Comparison of ENCODE assay signal across 8 mouse cellular contexts in the genomic region with DNA sequence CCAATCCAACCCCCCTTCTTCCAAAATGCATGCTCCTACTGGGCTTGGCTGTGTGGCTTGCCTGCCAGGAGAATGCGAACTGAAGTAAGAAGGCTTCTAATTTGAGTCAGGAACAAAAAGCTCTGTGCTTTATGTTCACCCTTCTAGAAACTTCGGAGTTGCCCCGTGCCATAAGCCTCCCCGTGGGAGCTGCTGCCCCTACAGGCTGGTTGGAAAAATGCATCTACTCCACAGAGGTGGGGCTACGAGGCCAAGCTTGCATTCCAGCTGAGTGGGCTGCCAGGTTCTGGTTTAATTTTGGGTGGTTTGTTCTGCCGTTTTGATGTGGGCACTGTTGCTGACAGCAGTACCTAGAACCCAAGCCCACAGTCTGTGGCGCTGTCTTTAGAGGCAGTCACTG. TPM values are rescaled to one million over a fixed set of nuclear protein-coding genes. Genes with fewer than 3 reads are reported as not detected.
DNase-seq lines count a peak whose midpoint lies in the region; ATAC-seq lines count a peak whose summit lies in the region.

No protein-coding gene starts in this region.

- H3K36me3 ChIP-seq in forebrain, embryonic 14.5 days (ENCODE audit: control insufficient read depth, insufficient read depth, low read length), result no peaks in the 10 kb centered on the region
- H3K36me3 ChIP-seq in forebrain, embryonic 13.5 days (ENCODE audit: poor library complexity, severe bottlenecking), result no peaks in the 10 kb centered on the region
- no peaks in the 10 kb centered on the region for H3K36me3 ChIP-seq in midbrain, embryonic 11.5 days (ENCODE audit: control insufficient read depth, insufficient read depth, low read length)
- H3K36me3 ChIP-seq in midbrain, embryonic 15.5 days (replicated peaks), result no peaks in the 10 kb centered on the region

- H3K4me2 ChIP-seq in forebrain, embryonic 14.5 days (ENCODE audit: low read length), result no peak overlapping the region
- no peak overlapping the region for H3K4me2 ChIP-seq in forebrain, embryonic 13.5 days
- no peak overlapping the region for H3K4me2 ChIP-seq in midbrain, embryonic 11.5 days
- H3K4me2 ChIP-seq in midbrain, embryonic 15.5 days, result no peak overlapping the region

- intact Hi-C loops in heart, postnatal 14 days (cut with DNase I), result loop anchor here (5.0 kb wide), 1 partner anchor 145 kb away; no protein-coding TSS in a partner anchor

- peak; percentile 23 for DNase-seq in forebrain, embryonic 14.5 days (ENCODE audit: low spot score)
- DNase-seq in midbrain, embryonic 11.5 days (ENCODE audit: low spot score, missing footprints), result peak; percentile 88
- DNase-seq in brain, adult 2 months (ENCODE audit: low read depth, low spot score), result peak; percentile 59
- DNase-seq in heart, postnatal 14 days, result peak; percentile 58 to 69
- DNase-seq in retina, adult 2 months (ENCODE audit: low read depth, low spot score), result peak; percentile 13

- H3K27ac ChIP-seq in forebrain, embryonic 14.5 days (ENCODE audit: low read depth, low read length), result no peak overlapping the region
- H3K27ac ChIP-seq in forebrain, embryonic 13.5 days, result no peak overlapping the region
- H3K27ac ChIP-seq in midbrain, embryonic 11.5 days (ENCODE audit: low read depth, low read length), result no peak overlapping the region
- no peak overlapping the region for H3K27ac ChIP-seq in midbrain, embryonic 15.5 days

- no peak overlapping the region for H3K9ac ChIP-seq in forebrain, embryonic 14.5 days (ENCODE audit: low read length)
- H3K9ac ChIP-seq in forebrain, embryonic 13.5 days, result no peak overlapping the region
- H3K9ac ChIP-seq in midbrain, embryonic 11.5 days (ENCODE audit: low read length), result no peak overlapping the region
- H3K9ac ChIP-seq in midbrain, embryonic 15.5 days, result no peak overlapping the region

- H3K27me3 ChIP-seq in forebrain, embryonic 14.5 days (replicated peaks; ENCODE audit: control insufficient read depth, insufficient read depth, low read length), result no peaks in the 10 kb centered on the region
- no peaks in the 10 kb centered on the region for H3K27me3 ChIP-seq in forebrain, embryonic 13.5 days
- no peaks in the 10 kb centered on the region for H3K27me3 ChIP-seq in midbrain, embryonic 11.5 days (ENCODE audit: control insufficient read depth, insufficient read depth, low read length)
- no peaks in the 10 kb centered on the region for H3K27me3 ChIP-seq in midbrain, embryonic 15.5 days (replicated peaks)

- no peak overlapping the region for H3K4me3 ChIP-seq in forebrain, embryonic 14.5 days (ENCODE audit: low read depth, low read length)
- no peak overlapping the region for H3K4me3 ChIP-seq in forebrain, embryonic 13.5 days
- no peak overlapping the region for H3K4me3 ChIP-seq in midbrain, embryonic 11.5 days (ENCODE audit: low read depth, low read length)
- H3K4me3 ChIP-seq in midbrain, embryonic 15.5 days, result no peak overlapping the region

- H3K4me1 ChIP-seq in forebrain, embryonic 14.5 days (ENCODE audit: control insufficient read depth, insufficient read depth, low read length), result no peaks in the 10 kb centered on the region
- no peaks in the 10 kb centered on the region for H3K4me1 ChIP-seq in forebrain, embryonic 13.5 days
- no peaks in the 10 kb centered on the region for H3K4me1 ChIP-seq in midbrain, embryonic 11.5 days (ENCODE audit: control insufficient read depth, insufficient read depth, low read length)
- no peaks in the 10 kb centered on the region for H3K4me1 ChIP-seq in midbrain, embryonic 15.5 days

- ATAC-seq in forebrain, embryonic 14.5 days, result no peak
- ATAC-seq in forebrain, embryonic 13.5 days, result no peak
- no peak for ATAC-seq in midbrain, embryonic 11.5 days (ENCODE audit: low FRiP score)
- ATAC-seq in midbrain, embryonic 15.5 days (replicated peaks), result no peak
- ATAC-seq in activated CD4-positive, CD25-positive, alpha-beta regulatory T cell, adult 4 months, result no peak

- 49% methylated on average over 7 of the region's 7 CpGs for WGBS in forebrain, embryonic 14.5 days
- WGBS in forebrain, embryonic 13.5 days, result 42% methylated on average over 7 of the region's 7 CpGs
- 62% methylated on average over 7 of the region's 7 CpGs for WGBS in midbrain, embryonic 11.5 days
- WGBS in midbrain, embryonic 15.5 days, result 54% methylated on average over 7 of the region's 7 CpGs

- H3K9me3 ChIP-seq in forebrain, embryonic 14.5 days (replicated peaks; ENCODE audit: control insufficient read depth, low read length), result no peaks in the 10 kb centered on the region
- 0 out of 2 replicates have a peak, but pooled peaks cover 6% of the 10 kb centered on the region for H3K9me3 ChIP-seq in forebrain, embryonic 13.5 days (replicated peaks)
- no peaks in the 10 kb centered on the region for H3K9me3 ChIP-seq in midbrain, embryonic 11.5 days (ENCODE audit: control insufficient read depth, low read length)
- no peaks in the 10 kb centered on the region for H3K9me3 ChIP-seq in midbrain, embryonic 15.5 days

RNA-seq across cellular contexts. Expression of a gene that starts 14.9 kb away (rescaled TPM):
- polyA plus RNA-seq in forebrain, embryonic 14.5 days (2014; fragmentation: Nextera tagmentation; extraction: Ambion mirVana), result 0.69 and 2.1 TPM in 2 replicates
- 0.65 and 0.96 TPM in 2 replicates for polyA plus RNA-seq in forebrain, embryonic 13.5 days (2015; fragmentation: Nextera tagmentation; extraction: Ambion mirVana)
- polyA plus RNA-seq in midbrain, embryonic 11.5 days (2014; fragmentation: Nextera tagmentation; extraction: Ambion mirVana), result 0.73 and 0.87 TPM in 2 replicates
- polyA plus RNA-seq in midbrain, embryonic 15.5 days (2015; fragmentation: Nextera tagmentation; extraction: Ambion mirVana), result 3.7 and 5.0 TPM in 2 replicates
- 10 to 100 TPM; 26.4 to 30.9 TPM for total RNA-seq in heart, postnatal 14 days (2021)
- polyA plus RNA-seq in activated CD4-positive, CD25-positive, alpha-beta regulatory T cell, adult 4 months (2017; shearing (Covaris generic)), result not detected

Comparison
In these comparisons a context has a peak if more than half of its experiments do, and no peak if none do; other contexts are left out.
1. DNase-seq: peak in every context shown above with its lines; median percentile 88 in midbrain, embryonic 11.5 days; 64 in heart, postnatal 14 days; 59 in brain, adult 2 months; 23 in forebrain, embryonic 14.5 days; 13 in retina, adult 2 months.